Mouse (Mus musculus) c-Kit-positive CD71-positive TER-119-positive erythroid progenitor cells, embryonic 14.5 days (primary cell): ENCODE results near the gene Hist1h3b.

Source experiments
- DNase-seq: peaks from one replicate; pipeline ENCODE4 v3.0.0-alpha.2; 2013; ENCODE audit warnings: low spot score

Hist1h3b gene

GRCm38 (mm10) chr13:23738677-23739068 is 13.4 kb upstream of the Hist1h3b start, which contains the start of gene Hist1h1c:
Hist1h1c (plus strand) TSS chr13:23738808.
- peak; percentile 95 for DNase-seq

GRCm38 (mm10) chr13:23739069-23739921 is 12.8 kb upstream of the Hist1h3b start:
- peak; percentile 93 for DNase-seq

DNA sequence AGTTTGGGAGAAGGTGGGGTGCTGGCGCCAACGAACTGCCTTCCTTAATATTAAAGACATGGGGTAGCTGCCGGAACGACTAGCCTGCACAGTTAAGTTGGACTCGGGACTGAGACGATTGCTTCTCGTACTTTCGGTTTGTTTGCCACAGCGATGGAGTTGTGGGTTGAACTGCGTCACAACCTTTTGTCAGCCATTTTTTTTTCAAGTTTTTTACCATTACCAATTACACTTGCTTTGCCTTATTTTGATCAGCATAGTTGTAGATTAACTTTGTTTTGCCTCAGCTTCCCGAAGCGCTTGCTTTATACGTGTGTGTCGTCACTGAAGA is 12.2 kb upstream of the Hist1h3b start:
- DNase-seq = no peak

GRCm38 (mm10) chr13:23740256-23740840 is 11.7 kb upstream of the Hist1h3b start:
- DNase-seq = no peak

GRCm38 (mm10) chr13:23740910-23741309 is 11.2 kb upstream of the Hist1h3b start:
- peak; percentile 47 for DNase-seq

GRCm38 (mm10) chr13:23742007-23742406 is 10.1 kb upstream of the Hist1h3b start:
- peak; percentile 14 for DNase-seq

DNA sequence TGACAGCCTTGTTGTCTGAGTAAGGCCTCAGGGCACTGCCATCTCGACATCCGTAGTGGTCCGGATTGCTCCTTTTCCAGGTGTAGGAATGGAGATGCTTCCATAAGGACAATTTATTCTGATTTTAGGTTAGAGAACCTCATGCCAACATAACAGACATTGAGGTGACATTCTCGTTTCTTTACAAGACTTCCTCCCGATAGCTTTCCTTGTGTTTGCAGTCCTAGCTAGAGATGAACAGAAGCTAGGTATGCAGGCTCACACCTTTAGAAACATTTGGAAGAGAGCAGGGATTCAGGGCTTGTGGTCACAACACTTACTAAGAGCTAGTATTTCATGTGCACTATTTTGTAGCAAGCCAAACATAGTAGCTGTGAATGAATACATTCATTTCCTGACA is 8.9 kb upstream of the Hist1h3b start:
- DNase-seq = no peak

- no peak for DNase-seq
Measured at GRCm38 (mm10) chr13:23743963-23744362, 8.1 kb upstream of the Hist1h3b start.

DNA sequence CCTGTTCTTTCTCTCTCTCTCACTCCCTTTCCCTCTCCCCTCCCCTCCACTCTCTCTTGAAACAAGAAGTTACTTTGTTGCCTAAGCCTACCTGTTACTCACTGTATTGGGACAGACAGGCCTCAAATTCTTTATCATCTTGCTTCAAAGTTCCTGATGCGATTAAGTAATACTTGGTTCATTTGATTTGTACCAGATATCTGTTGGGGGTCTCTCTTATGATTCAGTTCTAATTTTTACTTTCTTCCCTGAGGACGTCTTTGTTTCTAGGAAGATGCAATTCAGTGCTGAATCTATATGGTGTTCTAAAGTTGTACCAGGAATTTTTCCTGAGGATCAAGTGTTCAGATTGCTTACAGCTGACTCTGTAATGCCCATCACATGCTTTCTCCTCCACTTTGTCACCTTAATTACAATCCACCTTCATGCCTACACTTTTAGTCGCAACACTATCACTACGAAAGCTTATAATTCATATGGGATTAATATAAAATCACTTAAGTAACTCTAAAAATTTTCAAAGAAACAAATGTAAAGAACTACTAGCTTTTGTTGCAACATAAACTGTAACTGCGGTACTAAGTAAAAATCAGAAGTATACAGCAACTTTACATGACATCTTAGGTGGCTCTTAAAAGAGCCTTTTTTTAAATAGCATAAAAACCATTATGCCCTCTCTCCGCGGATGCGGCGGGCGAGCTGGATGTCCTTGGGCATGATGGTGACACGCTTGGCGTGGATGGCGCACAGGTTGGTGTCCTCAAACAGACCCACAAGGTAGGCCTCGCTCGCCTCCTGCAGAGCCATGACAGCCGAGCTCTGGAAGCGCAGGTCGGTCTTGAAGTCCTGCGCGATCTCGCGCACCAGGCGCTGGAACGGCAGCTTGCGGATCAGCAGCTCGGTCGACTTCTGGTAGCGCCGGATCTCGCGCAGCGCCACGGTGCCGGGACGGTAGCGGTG is 7.4 kb upstream of the Hist1h3b start:
- peak; percentile 72 for DNase-seq

- peak; percentile 96 for DNase-seq
Measured at GRCm38 (mm10) chr13:23745381-23746161, 6.5 kb upstream of the Hist1h3b start, which contains the start of gene Hist1h3c. Hist1h3c (minus strand) TSS chr13:23745602.

GRCm38 (mm10) chr13:23746201-23747080 is 5.6 kb upstream of the Hist1h3b start, which contains the start of gene Hist1h2bb:
Hist1h2bb (plus strand) TSS chr13:23746734.
- DNase-seq = peak; percentile 96

DNA sequence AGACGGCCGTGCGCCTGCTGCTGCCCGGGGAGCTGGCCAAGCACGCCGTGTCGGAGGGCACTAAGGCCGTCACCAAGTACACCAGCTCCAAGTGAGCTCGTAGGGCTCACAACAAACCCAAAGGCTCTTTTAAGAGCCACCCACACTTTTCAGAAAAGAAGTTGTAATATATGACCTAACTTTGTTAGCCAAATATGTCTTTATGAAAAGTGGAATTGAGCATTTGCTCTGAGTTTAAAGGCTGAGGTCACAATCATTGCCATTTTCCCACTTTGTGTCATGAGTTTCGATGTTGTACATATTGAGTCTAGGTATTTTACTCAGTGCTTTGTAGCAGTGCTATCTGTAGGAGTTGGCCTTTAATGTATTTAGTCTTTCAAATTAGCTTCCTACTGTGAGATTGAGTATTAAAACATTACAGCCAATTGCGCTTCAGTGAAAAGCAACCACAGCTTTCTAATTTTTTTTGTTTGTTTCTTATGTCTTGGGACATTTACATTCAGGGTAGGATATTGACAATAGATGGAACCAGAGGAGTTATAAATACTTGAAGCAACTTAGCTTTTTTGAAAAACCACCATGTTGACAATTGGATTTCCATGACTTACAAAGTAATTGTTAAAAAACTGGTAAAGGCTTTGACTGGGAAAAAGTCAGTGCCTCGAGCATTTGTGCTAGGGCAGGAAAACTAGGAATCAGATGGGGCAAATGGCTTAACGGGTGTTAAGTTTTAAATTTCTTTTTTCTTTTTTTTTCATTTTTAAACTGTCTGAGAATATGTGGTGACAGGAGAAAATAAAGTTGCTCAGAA is 4.8 kb upstream of the Hist1h3b start:
- DNase-seq = peak; percentile 76

DNA sequence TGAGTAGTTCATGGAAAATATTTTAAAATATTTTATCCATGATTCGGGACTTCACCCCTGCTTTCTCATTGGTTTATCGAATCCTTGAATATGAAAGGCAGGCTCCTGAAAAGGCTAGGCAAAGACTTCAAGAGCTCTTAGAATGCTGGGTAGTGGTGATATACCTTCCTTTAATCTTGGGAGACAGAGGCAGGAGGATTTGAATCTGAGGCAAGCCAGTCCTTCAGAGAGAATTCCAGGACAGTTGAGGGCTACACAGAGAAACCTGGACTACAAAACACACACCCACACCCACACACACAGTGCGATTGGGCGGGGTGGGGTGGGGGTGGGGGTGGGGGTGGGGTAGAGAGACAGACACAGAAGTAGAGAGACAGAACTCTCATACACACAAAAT is 4.2 kb upstream of the Hist1h3b start:
- DNase-seq = peak; percentile 69

DNA sequence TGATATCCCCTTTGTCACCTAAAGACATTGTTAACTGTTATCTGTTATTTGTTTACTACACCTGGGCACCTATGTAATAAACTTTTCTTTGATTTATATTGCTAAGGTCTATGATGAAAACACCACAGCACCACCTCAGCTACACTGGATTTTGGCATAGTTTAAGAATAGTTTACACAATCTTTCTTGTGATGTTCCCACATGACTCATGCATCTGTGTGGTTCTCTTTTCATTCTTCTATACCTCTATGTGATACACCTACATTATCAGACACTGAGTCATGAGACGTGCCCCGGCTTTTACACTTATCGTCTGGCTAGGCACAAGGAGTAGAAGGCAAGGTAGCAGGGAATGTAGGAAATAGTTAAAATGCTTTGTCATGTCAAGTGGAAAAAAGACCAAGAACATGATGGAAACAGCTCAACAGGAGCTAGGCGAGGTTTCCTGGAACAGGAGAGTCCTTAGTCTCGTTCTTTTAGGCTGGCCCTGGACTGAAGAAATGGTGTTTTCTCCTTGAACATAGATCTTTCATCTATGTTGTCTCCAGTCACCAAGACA is 2.4 kb upstream of the Hist1h3b start:
- peak; percentile 35 for DNase-seq

GRCm38 (mm10) chr13:23750839-23751477 is 1.1 kb upstream of the Hist1h3b start, which contains the start of gene Hist1h2ab:
Hist1h2ab (plus strand) TSS chr13:23751126.
- peak; percentile 93 for DNase-seq

- peak; percentile 73 for DNase-seq
Measured at GRCm38 (mm10) chr13:23751478-23751956, 550 bp upstream of the Hist1h3b start.

DNA sequence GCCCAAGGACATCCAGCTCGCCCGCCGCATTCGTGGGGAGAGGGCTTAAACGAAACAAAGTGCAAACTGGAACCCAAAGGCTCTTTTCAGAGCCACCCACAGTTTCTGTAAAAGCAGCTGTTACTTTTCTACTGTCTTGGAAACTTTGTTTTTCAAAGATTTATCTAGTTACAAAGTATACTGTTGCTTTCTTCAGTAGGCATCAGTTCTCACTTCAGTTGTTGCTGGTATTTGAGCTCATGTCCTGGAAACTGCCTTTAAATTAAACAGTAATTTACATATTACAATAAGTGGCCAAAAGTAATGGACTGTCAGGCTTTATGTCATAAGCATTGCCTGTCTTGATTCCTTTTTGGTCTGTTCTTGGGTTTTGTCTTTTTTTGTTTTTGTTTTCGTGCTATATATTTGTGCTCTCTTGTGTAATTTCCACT is 690 bp downstream of the Hist1h3b start:
- DNase-seq = peak; percentile 59

GRCm38 (mm10) chr13:23753314-23754078 is 1.4 kb downstream of the Hist1h3b start:
- peak; percentile 38 for DNase-seq
